ENCODE assay signal across 17 mouse cellular contexts in the genomic region with DNA sequence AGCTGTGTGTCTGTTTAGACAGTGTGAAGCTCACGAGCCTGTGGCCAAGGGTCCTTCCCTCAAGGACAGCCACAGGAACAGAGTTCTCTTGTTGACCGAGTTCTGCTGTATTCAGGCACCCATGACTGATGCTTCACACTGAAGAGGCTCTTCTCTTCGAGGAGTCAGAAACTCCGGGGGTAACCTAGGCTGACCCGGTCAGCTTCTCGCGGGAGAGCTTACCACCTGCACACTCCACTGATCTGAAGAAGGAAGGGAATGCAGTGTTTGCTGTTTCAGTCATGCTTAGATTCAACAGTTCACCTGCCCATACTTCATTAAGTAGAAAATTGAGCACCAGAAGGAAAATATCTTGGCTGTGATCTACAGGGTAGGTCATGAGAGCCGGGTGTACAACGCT.
"Had no signal": no experiment of that assay in that cellular context is flagged by ENCODE, and none has a peak within 500 bp of the region (broad histone marks: within the 10 kb centered on the region; RNA-seq: fewer than 3 reads in every experiment).

No protein-coding gene starts in this region.

- ATAC-seq: hindbrain, postnatal 0 days; intestine, embryonic 16.5 days; midbrain, embryonic 13.5 days had no signal

- DNase-seq: kidney, adult 9 months; layer of hippocampus, adult 9-11 months; layer of hippocampus, postnatal 36 days; liver; lung, adult 2 months; lung, postnatal 14 days; right cerebral cortex, adult 18-20 months; right cerebral cortex, postnatal 25 days; thymus, adult 2 months; thymus, postnatal 36 days had no signal

- H3K27me3 ChIP-seq: limb, embryonic 12.5 days; midbrain, embryonic 13.5 days; neural tube, embryonic 15.5 days had no signal

- H3K4me2 ChIP-seq: limb, embryonic 12.5 days; midbrain, embryonic 13.5 days; neural tube, embryonic 15.5 days had no signal

- H3K36me3 ChIP-seq: limb, embryonic 12.5 days; midbrain, embryonic 13.5 days; neural tube, embryonic 15.5 days had no signal

- H3K4me3 ChIP-seq: limb, embryonic 12.5 days; midbrain, embryonic 13.5 days; myocyte; neural tube, embryonic 15.5 days had no signal

- H3K9ac ChIP-seq: limb, embryonic 12.5 days; liver, embryonic 14.5 days; midbrain, embryonic 13.5 days; neural tube, embryonic 15.5 days had no signal

- H3K4me1 ChIP-seq: limb, embryonic 12.5 days; midbrain, embryonic 13.5 days; neural tube, embryonic 15.5 days had no signal

- H3K9me3 ChIP-seq: limb, embryonic 12.5 days; midbrain, embryonic 13.5 days; neural tube, embryonic 15.5 days had no signal

- H3K27ac ChIP-seq: hindbrain, postnatal 0 days; limb, embryonic 12.5 days; liver, embryonic 14.5 days; midbrain, embryonic 13.5 days; neural tube, embryonic 15.5 days had no signal
